Mouse (Mus musculus): ENCODE results near the gene Kctd19. TPM values are rescaled to one million over a fixed set of nuclear protein-coding genes. Genes with fewer than 3 reads are reported as not detected.

Gene Kctd19
- not detected for total RNA-seq (2021)

DNA sequence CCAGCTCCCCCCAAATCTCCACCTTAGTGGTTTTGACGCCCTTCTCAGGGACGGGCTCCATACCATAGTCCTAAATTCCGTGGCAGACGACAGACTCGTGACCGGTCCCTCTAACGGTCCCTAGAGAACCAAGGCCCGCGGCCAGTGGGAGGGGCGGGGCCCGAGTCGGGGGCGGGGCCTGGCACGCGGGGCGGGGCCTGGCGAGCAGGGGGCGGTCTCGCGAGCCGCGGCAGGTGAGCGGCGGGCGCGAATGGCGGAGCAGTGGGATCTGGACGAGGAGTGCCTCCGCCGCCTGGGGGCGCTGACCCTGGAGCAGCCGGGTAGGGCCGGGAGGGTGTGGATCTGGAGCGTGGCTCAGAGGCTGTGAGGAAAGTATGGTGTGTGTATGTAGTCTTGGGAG is at the start of gene Kctd19, which contains the start of gene Lrrc36:
Gene Kctd19 (minus strand): TSS at position 112 of the 400 bp plus-strand sequence.
Gene Lrrc36 (plus strand): TSS at position 181 of the 400 bp plus-strand sequence.
- intact Hi-C loops (cut with DNase I) = no loop called here
- peak in 1 of 2 experiments; percentile 71 for DNase-seq (ENCODE audit: extremely low spot score in 1 of 2, low spot score in 2 of 2)

DNA sequence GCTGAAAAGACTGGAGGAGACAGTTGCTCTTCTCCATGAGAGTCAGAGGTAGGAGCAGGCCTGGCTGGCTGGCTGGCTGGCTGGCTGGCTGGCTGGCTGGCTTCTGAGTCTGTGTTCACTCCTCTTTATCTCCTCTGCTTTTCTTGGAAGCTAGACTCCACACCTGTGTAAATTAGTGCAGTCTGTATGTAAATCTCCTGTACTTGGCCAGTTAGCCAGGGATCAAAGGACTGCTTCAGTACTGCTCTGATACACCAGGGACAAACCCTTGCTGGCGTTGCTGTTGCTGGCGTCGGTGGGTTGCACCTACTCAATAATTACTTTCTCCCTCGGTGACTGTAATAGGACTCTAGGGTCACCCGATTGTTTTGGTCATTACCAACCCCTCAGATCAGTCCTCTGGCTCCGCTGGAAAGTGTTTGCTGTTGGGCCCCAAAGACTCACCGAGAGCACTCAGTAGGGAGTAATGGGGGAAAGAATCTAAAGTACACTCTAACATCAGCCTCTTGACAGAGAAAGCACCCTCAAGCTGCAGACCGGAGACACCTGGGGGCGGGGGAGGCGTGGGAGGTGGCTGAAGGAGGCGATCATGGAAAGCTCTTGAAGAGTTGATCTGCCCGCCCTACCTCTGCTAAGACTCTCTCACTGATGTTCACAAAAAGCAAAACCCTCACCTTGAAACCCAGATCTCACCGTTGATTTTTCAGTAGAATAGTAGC is 47.9 kb upstream of the Kctd19 start:
- DNase-seq (ENCODE audit: extremely low spot score in 1 of 2, low spot score in 2 of 2) = no peak
- intact Hi-C loops (cut with DNase I) = no loop called here

DNA sequence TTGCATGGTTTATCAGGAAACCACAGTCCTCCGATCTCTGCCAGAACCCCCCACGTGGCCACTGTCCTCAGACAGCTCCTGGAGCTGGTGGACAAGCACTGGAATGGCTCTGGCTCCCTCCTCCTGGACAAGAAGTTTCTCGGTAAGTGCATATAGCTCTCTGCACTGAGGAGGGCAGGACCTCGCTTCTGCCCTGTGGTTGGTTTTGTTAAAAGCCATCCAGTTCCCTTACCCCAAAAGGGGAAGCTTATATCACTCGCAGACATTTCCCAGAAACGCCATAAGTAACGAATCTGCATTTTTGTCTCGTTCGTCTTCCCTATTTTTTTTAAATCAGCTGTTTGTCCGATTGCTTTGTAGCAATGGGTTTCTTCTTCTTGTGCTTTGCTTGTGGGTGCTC is 41.9 kb upstream of the Kctd19 start:
- intact Hi-C loops (cut with DNase I) = no loop called here
- DNase-seq (ENCODE audit: extremely low spot score in 1 of 2, low spot score in 2 of 2) = no peak

DNA sequence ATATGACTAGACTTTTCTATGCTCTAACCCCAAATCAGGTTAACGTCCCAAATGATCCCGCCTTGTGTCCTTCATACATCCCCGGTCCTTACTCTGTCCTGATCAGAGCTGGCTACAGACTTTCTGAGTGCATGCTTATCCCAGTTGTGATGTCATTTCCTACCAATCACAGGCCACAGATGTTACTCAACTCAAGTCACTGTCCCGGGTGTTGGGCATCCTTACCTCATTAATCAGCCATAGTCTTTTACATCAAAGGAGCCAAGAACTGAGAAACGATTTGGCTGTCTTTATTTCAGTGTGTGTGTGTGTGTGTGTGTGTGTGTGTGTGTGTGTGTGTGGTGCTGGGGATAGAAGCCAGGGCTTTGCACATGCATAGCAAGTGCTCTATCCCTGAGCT is 40.8 kb upstream of the Kctd19 start:
- intact Hi-C loops (cut with DNase I) = no loop called here
- DNase-seq (ENCODE audit: extremely low spot score in 1 of 2, low spot score in 2 of 2) = no peak

DNA sequence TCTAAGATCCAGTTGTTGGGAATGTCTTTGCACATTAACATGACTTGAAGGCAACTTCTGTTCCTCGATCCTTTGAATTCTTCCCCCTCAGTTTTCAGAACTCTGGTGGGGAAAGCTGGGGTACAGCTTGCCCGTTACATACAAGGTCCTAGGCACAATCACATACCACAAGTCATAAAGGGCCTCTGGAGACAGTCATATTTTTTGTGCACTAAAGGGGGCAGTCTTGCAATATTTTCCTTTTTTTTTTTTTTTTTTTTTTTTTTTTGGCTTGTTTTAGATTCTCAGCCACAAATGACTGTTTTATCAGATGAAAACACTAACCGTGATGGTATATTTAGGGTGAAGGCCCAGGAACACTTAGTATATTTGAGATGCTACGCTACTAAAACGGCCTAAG is 40.0 kb upstream of the Kctd19 start:
- intact Hi-C loops (cut with DNase I) = no loop called here

DNA sequence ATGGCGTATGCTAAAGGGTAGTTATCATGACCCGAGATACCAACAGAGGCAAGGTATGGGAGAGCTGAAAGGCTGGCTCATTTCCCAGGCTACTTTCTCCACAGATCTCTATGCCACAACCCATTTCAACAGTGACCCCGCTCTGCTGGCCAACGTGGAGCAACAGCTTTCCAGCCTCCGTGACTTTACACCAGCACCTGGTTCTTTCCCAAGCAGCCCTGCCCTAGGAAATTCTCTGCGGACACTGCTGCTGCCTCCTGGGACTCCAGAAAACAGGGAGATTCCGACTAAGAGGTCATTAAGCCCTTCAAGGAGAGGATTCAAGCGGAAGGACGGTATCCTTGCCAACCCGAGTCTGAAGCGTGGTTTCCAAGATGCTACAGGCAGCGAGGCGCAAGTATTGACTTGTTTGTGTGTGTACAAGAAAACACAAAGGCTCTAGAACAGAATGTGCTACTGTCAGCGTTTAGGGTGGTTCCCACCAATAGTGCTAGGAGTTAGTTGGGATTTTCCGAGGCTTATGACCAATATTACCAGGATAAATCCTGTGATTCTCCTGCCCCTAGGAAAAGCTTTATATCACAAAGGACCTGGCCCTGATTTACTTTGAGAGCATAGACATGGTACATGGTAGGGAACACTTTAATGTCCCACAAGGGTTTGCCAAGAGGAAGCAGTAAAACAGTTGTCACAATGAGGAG is 38.8 kb upstream of the Kctd19 start:
- no peak for DNase-seq (ENCODE audit: extremely low spot score in 1 of 2, low spot score in 2 of 2)
- intact Hi-C loops (cut with DNase I) = no loop called here

More for the DNA sequence above, 40.0 kb upstream of the Kctd19 start:
- DNase-seq (ENCODE audit: extremely low spot score in 1 of 2, low spot score in 2 of 2) = no peak

DNA sequence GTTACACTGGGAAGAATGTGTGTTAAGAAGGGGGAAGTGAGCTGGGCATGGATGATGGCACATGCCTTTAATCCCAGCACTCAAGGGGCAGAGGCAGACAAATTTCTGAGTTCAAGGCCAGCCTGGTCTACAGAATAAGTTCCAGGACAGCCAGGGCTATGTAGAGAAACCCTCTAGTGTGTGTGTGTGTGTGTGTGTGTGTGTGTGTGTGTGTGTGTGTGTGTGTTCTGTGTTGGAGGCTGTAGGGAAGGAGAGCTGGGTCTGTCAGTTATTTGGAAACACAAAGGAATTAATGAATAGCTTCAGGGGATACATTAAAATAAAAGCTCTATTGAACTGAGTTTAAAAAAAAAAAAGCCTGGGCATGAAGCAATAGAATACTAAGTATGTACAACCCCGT is 37.7 kb upstream of the Kctd19 start:
- intact Hi-C loops (cut with DNase I) = no loop called here
- DNase-seq (ENCODE audit: extremely low spot score in 1 of 2, low spot score in 2 of 2) = no peak

DNA sequence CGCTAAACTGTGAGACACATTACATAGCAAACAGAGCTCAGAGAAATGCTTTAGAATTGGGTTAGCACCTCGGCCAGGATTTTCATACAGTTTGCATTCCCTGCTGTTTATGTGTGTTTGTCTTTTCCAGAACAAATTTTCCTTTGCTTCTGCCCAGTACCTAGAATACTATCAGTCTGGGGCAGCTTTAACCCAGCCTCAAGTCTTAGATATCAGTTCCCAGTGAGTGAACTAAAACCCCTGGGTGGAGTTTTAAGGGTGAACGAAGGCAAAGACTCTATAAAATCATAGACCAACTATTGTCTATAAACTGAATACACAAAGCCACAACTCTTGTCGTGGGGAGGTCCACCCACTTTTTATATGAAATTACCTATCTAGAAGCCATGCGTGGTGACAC is 35.3 kb upstream of the Kctd19 start:
- intact Hi-C loops (cut with DNase I) = no loop called here
- DNase-seq (ENCODE audit: extremely low spot score in 1 of 2, low spot score in 2 of 2) = no peak

DNA sequence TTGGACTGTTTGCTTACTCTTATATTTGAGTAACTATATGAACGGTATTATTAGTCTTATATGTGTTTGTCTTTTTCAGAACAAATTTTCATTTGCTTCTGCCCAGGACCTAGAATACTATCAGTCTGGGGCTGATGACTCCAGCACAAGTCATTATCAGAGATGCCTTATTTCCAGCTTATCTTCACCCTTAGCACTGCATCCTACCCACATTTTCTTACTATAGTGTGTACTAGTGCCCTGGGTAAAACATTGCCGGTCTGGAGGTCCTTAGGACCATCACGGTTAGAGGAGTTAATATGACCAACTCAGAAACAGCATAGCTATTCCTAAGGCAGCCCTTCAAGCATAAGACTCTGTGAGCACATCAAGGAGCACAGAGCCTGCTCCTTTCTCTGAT is 34.9 kb upstream of the Kctd19 start:
- intact Hi-C loops (cut with DNase I) = no loop called here
- DNase-seq (ENCODE audit: extremely low spot score in 1 of 2, low spot score in 2 of 2) = no peak

DNA sequence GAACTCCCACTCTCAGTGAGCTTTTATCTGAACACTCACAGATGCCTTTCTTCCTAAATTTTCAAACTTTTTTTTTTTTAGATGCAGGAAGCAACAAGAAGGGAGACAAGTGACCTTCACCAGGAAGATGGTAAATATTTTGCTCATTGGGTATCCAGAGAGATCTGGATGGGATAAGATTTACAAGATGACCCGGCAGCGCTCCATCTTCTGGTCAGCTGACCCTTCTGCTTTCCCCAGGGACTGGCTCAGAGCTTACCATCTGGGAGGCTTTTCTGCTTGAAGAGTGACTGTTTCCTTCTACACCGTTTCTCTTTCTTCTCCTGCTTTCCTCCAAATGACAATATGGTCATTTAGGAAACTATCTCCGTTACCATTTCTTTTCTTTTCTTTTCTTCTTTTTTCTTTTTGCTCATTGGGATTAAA is 32.8 kb upstream of the Kctd19 start:
- intact Hi-C loops (cut with DNase I) = no loop called here
- DNase-seq (ENCODE audit: extremely low spot score in 1 of 2, low spot score in 2 of 2) = no peak

DNA sequence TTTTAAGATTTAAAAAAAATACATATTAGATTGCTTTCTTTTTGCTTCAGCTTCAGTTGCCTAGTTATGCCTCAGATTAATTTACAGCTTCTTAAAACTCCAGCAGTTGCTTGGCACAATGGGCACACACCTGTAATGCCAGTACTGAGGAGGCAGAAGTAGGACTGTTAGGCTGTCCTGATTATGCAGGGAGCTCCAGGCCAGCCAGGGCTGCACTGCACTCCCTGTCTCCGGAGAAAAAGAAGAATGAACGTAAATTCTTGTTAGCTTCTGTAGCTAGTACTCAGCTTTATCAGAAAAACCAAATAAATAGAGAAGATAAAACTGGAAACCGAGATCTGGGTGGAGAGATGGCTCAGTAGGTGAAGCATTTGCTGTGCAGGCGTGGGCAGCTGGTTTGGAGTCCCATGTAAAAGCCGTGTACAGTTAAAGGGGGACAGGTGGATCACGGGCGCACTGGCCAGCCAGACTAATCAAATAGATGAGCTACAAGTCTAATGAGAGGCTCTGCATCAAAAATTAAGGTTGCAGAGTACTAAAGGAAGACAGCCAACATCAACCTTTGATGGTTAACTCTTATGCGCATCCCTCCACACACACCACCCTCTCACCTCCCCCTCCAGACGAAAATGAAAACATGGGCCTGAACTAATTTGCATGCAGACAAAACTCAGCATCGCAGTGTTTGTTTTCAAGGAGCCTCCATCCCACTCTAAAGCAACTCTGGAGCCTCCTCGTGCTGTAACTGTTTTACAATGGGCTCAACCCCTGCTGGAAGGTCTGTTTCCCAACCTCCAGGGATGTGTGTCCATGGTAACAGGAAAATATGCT is 32.2 kb upstream of the Kctd19 start:
- intact Hi-C loops (cut with DNase I) = no loop called here
- DNase-seq (ENCODE audit: extremely low spot score in 1 of 2, low spot score in 2 of 2) = no peak

DNA sequence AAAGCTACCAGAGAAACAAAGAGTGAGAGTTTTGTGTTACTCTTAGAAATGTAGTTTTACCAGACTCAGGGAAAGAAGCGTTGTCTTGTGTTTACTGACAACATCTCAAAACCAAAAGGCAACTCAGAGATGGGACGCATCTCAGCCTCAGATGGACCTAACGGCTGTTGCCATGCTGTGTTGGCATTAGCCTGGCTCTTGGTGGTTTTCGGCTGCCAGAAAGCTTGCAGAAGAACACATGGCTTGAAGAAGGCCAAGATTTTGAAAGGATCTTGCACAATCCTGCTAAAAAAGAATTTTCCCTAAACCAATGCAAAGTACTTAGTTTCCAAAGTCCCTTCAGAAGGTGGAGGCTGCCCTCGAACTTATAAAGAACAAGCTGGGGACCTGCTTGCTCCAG is 29.4 kb upstream of the Kctd19 start:
- DNase-seq (ENCODE audit: extremely low spot score in 1 of 2, low spot score in 2 of 2) = no peak
- intact Hi-C loops (cut with DNase I) = no loop called here

DNA sequence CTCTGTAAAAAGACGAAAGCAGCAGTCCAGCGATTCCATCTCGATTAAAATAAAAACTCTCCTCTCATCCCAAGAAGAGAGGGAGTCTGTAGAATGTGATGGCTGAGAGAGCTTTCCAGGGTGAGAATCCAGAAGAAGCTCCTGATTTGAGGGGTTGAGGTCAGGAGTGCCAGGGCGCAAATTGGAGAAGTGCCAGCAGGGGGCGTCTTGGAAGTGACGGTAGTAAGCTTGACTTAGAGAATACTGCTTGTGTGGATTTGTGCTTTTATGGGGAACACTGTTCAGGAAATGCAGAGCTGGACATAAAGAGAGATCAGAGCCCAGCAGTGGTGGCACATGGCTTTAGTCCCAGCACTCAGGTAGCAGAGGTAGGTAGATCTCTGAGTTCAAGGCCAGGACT is 28.1 kb upstream of the Kctd19 start:
- DNase-seq (ENCODE audit: extremely low spot score in 1 of 2, low spot score in 2 of 2) = peak in 1 of 2 experiments; percentile 77
- intact Hi-C loops (cut with DNase I) = no loop called here

DNA sequence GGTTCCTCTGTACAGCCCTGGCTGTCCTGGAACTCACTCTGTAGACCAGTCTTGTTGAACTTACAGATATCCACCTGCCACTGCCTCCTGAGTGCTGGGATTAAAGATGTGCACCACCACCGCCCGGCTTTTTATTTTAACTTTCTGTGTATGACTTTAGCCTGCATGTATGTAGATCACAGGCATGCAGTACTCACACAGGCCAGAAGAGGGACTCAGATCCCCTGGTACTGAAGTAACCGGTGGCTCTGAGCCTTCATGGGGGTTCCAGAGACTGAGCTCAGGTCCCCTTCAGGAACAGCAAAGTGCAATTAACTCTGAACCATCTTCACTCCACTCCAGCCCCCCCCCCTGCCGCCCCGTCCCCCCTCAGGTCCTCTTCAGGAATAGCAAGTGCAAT is 25.6 kb upstream of the Kctd19 start:
- intact Hi-C loops (cut with DNase I) = no loop called here
- peak in 1 of 2 experiments; percentile 51 for DNase-seq (ENCODE audit: extremely low spot score in 1 of 2, low spot score in 2 of 2)

DNA sequence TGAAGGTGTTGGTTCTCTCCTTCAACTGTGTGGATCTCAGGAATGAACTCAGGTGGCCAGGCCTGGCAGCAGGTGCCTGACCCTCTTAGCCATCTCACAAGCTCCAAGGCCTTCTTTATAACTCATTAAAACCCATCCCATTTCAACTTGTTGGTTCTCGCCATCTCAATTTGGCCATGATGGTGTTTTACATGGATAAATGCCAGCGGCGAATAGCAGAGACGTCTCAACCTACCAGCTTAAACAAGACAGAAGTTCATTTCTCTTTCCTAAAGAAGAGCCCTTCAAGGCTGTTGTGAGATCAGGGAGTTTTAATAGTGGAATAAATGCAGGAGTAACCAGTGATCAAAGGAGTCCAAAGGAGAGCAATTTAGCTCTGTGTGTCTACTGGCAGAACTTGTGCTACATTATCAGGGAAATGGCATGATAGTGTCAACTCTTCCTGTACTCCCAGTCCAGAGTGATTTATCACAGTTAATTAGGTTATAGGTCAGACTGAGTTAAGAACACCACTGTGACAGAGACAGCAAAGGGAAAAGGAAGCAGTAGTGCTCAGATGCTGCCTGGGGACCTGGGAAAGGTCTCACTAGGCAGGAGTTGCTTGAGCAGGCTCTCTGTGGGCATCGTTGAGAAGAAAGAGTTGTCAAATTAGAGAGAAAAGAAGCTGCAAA is 23.9 kb upstream of the Kctd19 start:
- DNase-seq (ENCODE audit: extremely low spot score in 1 of 2, low spot score in 2 of 2) = no peak
- intact Hi-C loops (cut with DNase I) = no loop called here

DNA sequence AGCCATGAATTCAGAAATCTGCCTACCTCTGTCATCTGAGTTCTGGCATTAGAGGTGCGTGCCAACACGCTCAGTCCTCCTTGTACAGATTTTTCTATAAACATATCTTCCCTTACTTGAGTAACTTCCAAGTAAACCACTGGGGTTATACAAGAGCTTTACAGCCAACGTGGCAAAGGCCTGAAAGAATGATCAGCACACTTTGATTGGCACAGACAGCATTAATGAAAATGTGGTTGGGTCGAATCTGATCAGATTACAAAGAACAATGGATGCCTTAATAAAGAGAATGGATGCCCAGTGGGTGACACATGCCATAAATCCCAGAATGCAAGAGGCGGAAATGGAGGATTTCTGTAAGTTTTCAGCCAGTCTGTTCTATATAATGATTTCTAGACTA is 22.9 kb upstream of the Kctd19 start:
- intact Hi-C loops (cut with DNase I) = no loop called here
- DNase-seq (ENCODE audit: extremely low spot score in 1 of 2, low spot score in 2 of 2) = no peak

DNA sequence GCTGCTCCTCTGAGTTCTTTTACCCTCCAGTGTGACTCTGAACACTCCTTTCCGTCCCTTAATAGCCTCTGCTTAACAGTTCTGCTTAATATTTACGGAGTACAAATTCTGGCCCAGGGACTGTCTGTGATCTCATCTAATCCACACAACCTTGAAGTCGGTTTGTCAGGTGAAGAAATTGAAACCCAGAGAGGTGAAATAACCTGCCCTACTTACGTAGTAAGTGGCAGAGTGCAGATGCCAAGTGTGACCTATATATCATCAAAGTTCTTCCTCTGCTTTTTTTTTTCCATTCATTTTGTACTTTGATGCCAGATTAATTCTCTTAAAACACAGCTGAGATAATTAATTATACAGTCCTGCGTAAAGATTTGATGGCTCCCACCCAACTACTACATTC is 20.8 kb upstream of the Kctd19 start:
- intact Hi-C loops (cut with DNase I) = no loop called here
- DNase-seq (ENCODE audit: extremely low spot score in 1 of 2, low spot score in 2 of 2) = no peak

DNA sequence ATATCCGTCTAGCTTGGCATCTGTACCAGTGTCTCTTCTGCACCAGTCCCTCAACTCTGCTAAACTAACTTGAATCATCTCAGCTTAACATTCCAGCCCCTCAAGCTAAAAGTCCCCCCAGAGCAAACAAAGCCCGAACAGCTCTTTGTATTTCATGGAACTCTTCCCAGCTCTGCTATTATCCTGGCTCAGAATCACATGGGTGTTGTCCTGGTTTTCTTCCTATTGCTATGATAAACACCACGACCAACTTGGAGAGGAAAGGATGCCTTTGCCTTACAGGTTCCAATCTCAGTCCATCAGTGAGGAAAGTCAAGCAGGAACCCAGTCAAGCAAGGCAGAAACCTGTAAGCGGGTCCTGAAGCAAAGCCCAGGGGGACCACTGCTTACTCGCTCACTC is 20.2 kb upstream of the Kctd19 start:
- DNase-seq (ENCODE audit: extremely low spot score in 1 of 2, low spot score in 2 of 2) = no peak
- intact Hi-C loops (cut with DNase I) = no loop called here

DNA sequence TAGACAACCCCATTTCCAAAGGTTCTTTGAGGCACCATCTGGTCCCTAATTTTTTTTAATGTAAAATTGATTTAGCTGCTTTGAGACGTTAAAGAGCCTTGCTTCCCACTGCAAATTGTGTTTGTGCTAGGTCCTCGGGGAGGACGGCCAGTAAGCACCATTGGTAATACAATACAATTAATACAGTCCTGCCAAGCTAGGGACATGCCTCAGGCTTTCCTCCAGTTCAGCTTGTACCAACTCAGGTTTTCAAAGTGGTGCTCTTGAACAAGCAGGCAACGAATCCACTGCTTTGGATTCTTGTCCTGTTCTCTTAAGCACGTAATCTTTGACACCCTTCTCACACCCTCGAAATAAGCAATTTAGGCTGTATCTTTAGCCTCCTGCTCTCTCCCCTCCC is 19.7 kb upstream of the Kctd19 start:
- intact Hi-C loops (cut with DNase I) = no loop called here
- DNase-seq (ENCODE audit: extremely low spot score in 1 of 2, low spot score in 2 of 2) = no peak

Measured in left cerebral cortex, postnatal 10 days (tissue).